Mouse (Mus musculus) cerebellum, postnatal 25 days (tissue): ENCODE data around the gene Fbxl14.
"Not testable (repeated sequence)": the region's sequence is repeated elsewhere in the genome, so short reads cannot be mapped to it uniquely, and the experiment has no call there.

Experiments
- DNase-seq, 2 experiments: peaks; one replicate each; pipeline ENCODE4 v3.0.0; 2021; ENCODE audit warnings: mixed read lengths in 2 of 2

The Fbxl14 gene

DNA sequence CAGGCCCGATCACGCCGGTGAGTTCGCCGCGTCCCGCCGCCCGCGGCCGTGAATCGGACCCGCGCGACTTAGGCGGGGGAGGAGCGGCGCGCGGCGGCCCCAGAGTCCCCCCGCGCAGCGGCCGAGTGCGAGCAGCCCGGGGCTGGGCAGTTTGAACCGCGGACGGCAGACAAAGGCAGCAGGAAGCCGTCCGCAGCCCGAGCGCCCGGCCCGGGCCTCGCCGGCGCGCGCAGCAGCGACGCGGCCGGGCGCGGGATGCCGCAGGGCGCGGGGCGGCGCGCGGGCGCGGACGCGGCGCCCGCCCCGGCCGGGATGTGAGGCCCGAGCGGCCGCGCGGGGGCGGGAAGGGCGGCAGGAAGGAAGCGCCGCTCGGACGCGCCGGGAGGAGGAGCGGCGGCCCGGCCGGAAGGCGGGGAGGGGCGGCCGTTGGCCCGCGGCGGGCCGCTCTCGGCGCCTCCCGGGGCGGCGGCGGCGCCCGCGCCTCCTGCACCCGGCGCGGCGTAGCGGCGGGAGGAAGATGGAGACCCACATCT is at the start of gene Fbxl14:
Fbxl14 (plus strand) TSS at position 326 of the 533 bp plus-strand sequence.
- DNase-seq: peak in 1 of 2 experiments; percentile 81

DNA sequence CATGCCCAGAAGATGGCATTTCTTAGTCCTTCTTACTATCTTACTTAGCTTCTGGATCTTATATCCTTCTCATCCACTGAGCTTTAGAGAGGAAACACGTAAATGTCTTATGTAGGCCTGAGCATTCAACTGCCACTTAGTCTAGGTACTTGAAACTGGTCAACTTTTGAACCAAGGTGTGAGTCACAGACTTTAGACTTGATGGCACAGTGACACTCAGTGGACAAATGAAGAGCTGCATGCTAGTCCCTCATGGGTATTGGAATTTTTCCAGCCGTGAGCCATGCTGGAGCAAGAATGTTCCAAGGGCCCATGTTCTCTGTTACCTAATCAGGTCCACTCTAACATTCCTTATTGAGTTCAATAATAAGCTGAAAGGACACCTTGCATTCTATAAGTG is 49.0 kb upstream of the Fbxl14 start:
- DNase-seq: peak; percentile 66 to 79

DNA sequence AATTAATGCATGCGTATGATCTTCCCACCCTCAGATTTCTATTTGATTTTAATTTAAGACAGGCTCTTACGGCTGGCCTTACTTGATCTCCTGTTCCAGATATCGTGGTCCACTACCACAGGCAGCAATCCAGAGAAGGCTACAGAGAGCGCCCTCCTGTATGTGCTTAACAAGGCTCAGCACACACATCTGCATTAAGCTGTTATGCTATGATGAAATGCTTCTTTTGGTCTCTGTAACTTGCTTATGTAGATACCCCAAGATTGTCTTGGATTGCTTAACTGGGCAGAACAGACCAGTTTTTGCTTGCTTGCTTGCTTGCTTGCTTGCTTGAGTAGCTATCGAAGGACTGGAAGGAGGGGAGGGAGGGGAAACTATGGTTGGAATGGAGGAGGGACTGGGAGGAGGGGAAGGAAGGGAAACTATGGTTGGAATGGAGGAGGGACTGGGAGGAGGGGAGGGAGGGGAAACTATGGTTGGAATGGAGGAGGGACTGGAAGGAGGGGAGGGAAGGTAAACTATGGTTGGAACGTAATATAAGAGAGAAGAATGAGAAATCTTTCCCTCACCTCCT is 47.6 kb upstream of the Fbxl14 start:
- DNase-seq: no peak

DNA sequence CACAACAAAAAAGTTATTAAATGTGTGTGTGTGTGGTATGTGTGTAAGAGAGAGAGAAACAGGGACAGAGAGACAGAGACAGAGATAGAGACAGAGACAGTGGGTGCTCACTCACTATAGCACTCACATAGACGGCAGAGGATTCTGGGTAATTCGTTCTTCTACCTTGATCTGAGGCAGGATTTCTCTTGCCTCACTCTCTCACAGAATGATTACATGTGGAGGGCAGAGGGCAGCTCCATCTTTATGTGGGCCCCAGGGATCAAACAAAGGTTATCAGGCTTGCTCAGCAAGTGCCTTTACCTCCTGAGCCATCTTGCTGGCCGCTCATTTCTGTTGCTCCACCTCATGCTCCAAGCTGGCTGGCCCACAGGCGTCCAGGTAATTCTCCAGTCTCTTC is 45.1 kb upstream of the Fbxl14 start:
- no peak for DNase-seq

DNA sequence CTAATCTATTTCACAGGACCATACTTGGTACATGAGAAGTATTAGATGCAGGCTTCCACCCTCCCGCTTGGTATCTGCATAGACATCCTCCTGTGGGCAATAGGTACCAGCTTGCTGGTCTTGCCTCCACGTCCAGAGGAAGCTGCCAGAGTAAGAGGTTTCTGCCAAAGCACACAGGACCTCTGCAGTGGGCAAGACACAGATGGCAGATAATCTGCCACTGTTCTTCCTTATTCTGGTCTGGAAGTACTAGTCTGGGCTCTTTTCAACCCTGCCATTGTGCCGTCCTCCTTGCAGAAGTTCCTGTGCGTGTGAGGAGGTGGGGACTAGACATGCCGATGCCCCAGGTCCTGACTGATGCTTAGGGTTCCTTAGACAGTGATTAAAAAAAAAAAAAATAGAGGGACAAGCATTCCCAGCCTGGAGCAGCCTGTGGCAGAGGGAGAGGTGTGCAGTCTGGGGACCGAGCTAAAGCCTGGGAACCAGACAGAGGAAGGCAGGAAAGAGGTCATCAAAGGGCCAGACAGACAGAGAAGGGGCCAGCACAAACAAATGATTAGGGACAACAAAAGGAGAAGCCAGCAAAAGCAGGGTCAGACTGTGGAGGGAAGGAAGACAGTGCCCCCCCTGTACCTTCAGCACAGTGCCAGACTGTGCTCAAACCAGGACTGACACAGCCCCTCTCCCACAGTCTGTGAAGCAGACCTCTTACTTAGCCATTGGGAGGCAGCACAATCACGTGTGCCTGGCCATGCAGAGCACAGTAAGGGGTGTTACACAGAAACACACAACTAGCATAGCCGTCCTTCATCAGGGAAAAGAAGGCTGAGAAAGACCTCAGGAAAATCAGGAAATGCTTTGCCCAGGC is 41.3 kb upstream of the Fbxl14 start:
- DNase-seq: no peak

DNA sequence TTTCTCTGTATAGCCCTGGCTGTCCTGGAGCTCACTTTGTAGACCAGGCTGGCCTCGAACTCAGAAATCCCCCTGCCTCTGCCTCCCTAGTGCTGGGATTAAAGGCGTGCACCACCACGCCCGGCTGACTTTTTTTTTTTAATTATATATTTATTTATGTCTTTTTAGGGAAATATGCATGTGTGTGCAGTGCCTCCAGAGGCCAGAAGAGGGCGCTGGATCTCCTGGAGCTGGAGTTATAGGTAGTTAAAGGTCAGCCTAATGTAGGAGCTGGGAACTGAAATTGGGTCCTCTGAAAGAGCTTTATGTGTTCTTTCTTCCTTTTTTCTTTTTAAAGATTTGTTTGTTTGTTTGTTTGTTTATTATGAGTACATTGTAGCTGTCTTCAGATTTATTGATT is 36.7 kb upstream of the Fbxl14 start:
- DNase-seq: not testable (repeated sequence)

DNA sequence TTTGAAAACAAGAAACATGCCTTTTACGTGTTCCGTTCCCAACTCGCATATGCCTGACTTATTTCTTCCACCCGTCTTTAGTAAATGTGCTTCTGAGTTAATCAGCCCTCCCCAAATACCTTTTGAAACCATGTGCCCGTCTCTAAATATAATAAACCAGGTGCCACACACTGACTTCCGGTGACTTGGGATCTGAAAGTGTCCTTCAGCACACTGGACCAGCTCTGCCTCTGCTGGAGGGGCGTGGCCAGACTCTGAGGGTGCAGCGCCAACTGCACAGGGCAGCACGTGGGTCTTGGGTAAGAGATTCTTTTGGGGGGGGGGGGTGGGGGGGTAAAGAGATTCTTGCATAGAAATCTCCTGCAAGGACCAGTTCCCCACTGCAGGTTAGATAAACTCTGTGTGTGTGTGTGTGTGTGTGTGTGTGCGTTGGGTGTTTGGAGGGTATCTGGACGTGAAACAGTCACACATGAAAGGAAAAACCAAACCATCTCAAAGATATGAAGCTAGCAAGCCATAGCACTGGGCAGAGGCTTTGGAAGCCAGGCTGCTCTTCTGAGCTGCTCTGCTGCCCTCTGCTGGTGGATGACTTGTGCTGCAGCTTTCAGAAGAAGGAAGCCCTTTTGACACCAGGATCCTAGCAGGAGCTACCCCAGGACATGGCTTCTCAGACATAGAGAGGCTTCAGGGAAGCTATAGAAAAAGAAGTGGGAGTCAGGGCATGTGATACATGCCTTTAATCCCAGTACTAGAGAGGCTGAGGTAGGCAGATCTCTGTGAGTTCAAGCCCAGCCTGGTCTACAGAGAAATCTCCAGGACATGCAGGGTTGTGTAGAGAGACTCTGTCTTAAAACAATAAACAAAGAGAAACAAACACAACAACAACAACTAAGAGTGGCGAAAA is 35.5 kb upstream of the Fbxl14 start:
- DNase-seq: peak; percentile 82 to 90

DNA sequence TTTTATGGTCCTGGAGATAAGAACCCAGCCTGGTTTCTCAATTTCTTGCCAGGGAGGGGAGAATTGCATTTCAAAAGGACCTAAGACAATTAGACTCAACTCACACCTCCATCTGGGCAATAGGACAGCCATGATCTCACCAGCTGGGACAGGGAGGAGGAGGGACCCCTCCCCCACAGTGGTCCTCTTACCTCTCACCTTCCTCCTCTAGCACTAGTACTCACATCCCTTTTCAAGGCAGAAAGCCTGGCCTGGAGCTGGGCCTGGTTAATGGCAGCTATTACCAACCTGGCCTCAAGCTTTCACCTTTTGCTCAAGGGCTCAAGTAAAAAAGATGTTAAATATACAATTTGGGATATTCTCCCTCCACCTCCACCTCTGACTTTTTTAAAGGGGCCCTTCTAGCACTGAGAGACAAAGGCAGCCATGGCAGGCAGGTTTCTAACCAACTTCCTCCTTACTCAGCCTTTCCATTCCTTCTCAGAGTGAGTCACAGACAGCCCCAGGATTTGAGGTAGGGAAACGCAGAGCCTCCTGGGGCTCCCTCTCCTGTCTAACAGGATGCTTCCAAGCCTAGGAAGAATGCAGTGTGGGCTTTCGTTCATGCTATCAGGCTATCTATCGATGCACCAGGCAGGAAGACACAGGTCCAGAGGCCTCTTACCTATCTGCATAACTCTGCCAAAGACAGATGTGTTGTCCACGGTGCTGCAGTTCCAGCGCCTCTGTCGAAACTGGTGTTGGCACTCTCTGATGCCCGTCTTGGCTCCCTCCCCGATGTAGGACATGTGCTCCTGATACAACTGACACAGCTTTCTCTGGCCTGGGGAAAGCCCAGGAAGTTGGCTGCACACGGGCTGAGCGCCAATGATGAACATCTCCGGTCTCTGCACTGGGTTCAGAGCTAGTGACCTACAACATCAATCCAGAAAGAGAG is 33.5 kb upstream of the Fbxl14 start:
- DNase-seq: no peak

DNA sequence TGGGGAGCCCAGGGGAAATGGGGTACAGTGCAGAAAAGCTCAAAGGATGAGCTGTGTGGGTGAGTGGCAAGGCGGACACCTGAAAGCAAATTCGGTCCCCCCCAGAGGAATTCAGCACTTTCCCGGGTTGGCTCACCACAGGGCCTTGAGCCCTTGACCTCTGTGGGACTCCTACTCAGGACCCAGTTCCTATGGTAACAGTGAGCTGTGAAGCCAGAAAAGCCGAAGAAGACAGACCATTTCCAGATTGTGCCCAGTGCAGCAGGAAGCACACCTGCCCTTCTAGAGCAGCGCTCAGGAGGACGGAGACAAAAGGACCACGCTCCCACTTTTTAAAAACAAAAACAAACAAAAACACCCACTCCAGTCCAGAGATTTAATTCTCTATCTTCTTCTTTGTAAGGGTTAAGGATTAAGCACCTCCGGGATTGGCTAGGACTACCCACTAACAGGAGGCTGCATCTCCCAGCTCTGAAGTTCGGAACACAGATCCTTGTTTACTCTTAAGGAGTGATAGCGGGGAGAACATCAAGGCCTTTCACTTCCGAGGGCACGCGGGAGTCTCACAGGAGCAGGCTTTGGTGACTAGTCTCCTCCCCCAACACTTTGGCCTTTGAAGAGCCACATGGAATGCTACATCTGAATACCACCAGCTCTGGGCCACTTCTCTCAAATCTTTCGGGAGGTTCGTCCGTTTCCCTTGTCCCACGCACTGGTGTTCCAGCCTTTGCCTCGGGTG is 31.0 kb upstream of the Fbxl14 start:
- DNase-seq: no peak

DNA sequence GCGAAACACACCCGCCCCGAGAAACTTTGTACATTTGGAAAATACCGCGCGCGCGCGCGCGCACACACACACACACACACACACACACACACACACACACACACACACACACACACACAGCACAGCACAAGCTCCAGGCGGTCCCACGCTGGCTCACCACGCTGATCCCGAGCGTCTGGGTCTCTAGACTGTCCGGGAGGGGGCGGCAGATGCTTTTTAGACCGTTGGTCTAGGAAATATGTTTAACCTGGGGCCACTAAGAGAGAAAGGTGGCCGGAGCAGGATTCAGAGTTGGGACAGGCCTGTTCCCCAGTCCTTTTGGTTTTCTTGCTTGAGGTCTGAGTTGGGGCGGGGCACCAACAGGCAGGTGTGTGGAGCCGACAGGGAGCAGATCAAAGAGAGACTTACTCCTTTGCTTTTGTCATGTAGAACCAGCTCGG is 30.4 kb upstream of the Fbxl14 start:
- DNase-seq: peak in 1 of 2 experiments; percentile 65

DNA sequence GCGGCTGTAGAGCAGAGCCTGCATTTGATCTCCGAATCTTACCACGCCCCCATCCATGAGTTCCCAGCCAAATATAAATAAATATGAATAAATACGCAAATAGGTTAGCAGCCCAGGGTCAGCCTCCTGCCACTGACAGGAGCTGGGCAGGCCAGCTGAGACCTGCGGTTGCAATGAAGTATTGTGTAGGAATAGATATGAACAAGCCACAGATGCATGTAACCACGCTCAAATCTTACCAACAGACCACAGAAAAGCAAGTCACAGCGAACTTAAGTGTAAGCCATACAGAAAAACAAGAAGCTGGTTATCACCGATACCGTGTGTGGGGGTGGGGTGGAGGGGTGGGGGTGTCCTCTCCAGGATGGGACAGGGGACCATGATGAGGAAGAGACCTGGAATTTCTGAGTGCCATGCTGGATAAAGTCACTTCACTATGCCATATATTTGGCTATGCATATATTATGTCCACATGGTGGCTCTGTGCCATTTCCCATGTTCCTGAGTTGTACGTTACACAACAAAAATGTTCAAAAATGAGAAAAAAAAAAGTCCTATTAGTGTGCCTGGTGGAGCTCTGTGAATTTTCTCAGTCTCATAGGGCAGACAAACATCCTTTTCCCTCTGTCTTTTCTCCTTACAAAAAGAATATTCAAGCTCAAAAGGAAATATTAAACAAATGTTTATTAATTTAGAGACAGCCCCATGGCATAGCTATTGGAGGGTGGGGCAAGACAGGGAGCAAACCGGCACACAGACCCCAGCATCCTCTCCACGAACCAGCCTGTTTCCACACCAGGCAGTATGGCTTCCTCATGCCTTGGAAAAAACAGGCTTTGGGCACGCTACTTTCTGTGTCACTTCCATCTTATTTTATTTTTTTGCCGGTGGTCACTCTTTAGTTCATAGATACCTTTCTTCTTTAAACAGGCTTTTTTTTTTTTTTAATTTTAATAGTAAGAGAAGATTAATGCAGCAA is 28.2 kb upstream of the Fbxl14 start:
- DNase-seq: no peak

DNA sequence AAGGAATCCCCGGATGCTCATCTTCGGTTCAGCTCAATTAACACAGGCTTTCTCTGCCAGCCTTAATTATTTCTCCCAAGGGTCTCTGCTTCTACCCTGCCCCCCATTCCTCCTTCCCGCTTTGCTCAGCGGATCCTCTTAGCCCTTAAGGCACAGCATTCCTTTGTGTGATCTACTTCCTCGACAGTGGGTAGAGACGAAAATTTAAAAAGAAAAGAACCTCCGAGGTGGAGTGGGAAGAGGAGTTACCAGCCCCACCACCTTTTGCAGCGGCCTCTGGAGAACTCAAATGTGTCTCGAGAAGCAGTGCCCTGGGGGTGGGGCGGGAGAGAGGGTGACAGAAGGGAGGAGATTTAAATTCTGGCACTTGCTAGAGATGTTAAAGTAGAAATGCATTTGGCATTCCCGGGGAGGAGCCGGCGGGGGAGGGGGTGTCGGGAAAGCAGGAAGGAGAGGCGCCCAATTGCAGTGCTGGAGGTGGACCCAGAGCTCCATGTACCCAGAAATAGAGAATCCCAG is 27.4 kb upstream of the Fbxl14 start:
- peak; percentile 52 to 74 for DNase-seq

DNA sequence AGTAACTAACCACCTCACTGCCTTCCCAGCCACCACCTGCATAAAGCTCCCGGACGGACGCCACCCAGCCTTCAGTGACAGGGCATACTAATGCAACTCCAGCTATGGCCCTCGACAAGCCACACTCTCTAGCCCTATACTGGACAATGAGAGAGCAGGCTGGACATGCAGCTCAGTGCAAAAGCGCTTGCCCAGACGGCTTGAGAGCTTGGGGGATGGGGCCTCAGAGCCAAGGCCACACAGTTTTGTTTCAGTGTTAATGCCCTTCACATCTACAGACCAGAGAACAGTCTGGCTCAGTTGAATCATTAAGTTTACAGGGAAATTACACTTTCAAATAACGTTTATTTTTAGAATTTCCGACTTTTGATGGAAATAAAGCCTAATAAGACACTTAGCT is 21.3 kb upstream of the Fbxl14 start:
- DNase-seq: no peak

DNA sequence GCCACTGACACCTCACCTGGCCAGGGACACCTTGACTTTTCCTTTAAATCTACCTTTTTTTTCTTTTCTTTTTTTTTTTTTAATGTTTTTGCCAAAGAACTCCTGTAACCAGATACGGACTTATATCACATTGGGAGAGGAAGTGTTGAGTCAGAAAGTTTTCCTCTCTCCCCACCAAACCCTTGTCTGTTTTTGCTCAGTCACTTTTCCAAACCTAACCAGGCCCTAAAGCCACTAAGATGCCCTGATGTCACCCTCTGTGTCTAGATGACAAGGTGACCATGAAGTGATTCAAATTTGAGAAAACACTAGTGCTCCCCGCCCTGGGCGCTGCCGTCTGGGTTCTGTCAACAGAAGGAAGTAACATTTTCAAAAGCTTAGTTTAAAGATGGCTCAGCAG is 20.4 kb upstream of the Fbxl14 start:
- DNase-seq: no peak

DNA sequence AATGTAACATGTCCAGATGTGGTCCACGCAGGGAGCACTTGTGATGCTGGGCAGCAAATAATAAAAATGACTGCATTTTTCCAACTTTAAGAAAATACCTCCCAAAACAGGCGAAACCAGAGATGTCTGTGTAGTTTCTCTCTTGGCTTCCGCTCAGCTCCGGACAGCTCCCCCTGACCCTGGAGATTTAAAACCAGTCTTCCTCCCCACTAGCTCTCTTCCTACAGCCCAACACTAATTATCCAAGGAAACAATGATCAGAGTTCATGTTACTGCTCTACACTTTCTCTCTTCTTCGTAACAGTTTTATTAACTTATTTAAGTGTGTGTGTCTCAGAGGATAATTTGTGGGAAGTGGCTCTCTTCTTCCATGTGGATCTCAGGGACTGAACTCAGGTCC is 19.1 kb upstream of the Fbxl14 start:
- no peak for DNase-seq

DNA sequence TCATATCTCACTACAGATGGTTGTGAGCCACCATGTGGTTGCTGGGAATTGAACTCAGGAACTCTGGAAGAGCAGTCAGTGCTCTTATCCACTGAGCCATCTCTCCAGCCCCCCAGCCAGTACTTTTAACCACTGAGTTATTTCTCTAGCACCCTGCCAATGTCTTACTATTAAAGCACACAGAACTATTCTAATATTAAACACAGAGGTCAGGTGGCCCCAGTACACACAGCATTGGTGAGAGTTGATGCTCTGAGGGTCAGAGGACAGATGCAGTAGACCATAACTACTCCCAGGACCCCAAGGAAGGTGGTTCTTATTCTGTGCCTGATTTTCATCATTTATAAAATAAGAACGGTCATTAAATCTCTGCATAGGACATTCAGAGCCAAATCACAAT is 13.3 kb upstream of the Fbxl14 start:
- DNase-seq: no peak

DNA sequence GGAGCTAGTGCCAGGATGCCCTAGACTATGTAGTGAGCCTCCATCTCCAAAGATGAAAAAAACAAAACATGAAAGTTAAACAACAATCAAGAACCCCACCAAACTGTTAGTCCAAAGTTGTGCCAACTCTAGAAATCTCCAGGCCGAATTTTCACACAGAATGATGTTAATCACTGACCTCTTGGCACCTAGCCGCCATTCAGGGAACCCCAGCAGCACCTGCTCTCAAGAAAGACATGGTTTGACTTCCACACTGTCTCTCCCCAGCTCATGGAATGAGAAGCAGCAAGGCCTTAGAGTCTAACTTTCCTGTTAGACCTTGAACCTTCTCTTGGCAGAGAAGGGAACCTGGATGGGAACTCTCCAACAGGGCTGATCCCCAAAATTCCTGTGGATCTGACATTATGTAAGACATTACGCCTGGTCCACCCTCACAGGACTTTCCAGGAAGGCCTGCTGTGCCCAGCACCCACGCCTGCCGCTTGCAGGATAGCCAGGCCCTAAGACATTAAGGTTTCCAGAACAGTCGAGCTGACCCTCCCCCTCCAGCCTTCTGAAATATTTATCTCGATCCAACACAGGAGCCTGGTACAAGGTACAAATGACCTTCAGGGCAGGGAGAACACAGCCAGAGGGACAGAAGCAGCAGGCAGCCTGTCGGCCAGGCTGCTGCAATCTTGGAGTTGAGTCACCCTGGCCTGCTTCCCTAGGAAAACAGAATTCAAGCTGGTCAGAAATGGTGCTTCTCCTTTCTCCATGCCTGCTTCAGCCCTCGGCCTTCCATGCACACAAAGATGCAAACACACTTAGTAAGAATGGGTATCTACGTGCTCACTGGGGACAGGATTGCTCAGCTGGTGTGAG is 12.3 kb upstream of the Fbxl14 start:
- peak; percentile 60 for DNase-seq

DNA sequence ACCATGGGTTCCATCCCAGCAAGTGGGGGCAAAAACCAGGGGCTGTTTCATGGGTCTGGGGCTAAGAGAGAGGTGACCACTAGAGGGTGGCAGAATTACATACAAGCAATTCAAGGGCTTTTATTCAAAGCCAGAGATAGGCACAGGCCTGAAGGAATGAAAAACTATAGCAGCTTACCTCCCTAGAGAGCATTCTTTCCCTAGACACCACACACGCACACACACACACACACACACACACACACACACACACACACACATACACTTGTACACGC is 11.7 kb upstream of the Fbxl14 start:
- peak in 1 of 2 experiments; percentile 47 for DNase-seq

DNA sequence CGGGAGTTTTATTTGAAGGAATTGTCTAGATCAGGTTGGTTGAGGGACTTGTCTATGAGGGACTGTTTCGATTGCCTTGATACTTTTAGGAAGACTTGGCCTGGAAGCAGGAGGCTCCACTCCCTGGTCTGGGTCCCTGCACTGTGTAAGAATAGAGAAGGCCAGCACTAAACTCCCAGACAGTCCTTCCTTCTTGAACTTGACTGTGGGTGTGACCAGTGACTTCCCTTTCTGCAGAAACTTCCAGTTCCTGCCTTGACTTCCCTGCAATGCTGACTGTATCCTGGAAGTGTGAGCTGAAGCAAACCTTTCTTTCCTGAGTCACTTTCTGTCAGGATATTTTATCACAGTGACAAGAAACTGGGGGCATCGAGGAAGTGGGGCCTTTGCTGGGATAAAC is 8.7 kb upstream of the Fbxl14 start:
- no peak for DNase-seq
